Mouse (Mus musculus) heart, postnatal 0 days (tissue): ENCODE measurements around the gene Tmem176b. TPM values are rescaled to one million over a fixed set of nuclear protein-coding genes. Genes with fewer than 3 reads are reported as not detected.

Experiments
- ATAC-seq: fragments of 200-750 bp; cut with Nextera tagmentation; 2 replicates; pipeline ENCODE4 v1.8.0; 2017; ENCODE audit warnings: low read depth, moderate number of reproducible peaks, moderate library complexity; ENCODE audit not compliant: insufficient read depth
- DNase-seq: peaks from one replicate; pipeline ENCODE4 v3.0.0-alpha.2; 2016; ENCODE audit warnings: low spot score
- H3K27ac ChIP-seq: fragments of 300-500 bp; sonication (generic); 2 replicates; pipeline ENCODE4 v1.5.1; 2014; ENCODE audit warnings: low read depth, mild to moderate bottlenecking
- H3K27me3 ChIP-seq: fragments of 300-500 bp; sonication (generic); 2 replicates; pipeline ENCODE4 v1.6.1; 2014; ENCODE audit warnings: low read length, mixed read lengths; ENCODE audit not compliant: control insufficient read depth, insufficient read depth
- H3K36me3 ChIP-seq: fragments of 300-500 bp; sonication (generic); replicated peaks from 2 replicates; pipeline ENCODE4 v1.6.1; 2014; ENCODE audit warnings: low read length, mixed read lengths; ENCODE audit not compliant: control insufficient read depth, insufficient read depth
- H3K4me1 ChIP-seq: fragments of 300-500 bp; sonication (generic); 2 replicates; pipeline ENCODE4 v1.6.1; 2014; ENCODE audit warnings: antibody characterized with exemption; ENCODE audit not compliant: control insufficient read depth, insufficient read depth
- H3K4me2 ChIP-seq: fragments of 300-500 bp; sonication (generic); 2 replicates; pipeline ENCODE4 v1.6.1; 2014; ENCODE audit warnings: low read depth, mild to moderate bottlenecking, low read length, moderate library complexity
- H3K4me3 ChIP-seq: fragments of 300-500 bp; sonication (generic); 2 replicates; pipeline ENCODE4 v1.5.1; 2014; ENCODE audit warnings: low read depth, low read length
- H3K9ac ChIP-seq: fragments of 300-500 bp; sonication (generic); replicated peaks from 2 replicates; pipeline ENCODE4 v1.6.1; 2014; ENCODE audit warnings: low read depth, low read length, mixed read lengths
- H3K9me3 ChIP-seq: fragments of 300-500 bp; sonication (generic); replicated peaks from 2 replicates; pipeline ENCODE4 v1.6.1; 2016; ENCODE audit warnings: low read length; ENCODE audit not compliant: control insufficient read depth
- CTCF ChIP-seq: IDR thresholded peaks from 2 replicates; pipeline ENCODE4 v1.5.1; 2016; ENCODE audit warnings: antibody characterized with exemption, control low read depth, low read depth
- EP300 ChIP-seq: IDR thresholded peaks from 2 replicates; pipeline ENCODE4 v1.6.1; 2016; ENCODE audit warnings: antibody characterized with exemption, low read depth
- WGBS: fragments of 180-500 bp; shearing (Covaris S2); extraction: QIAGEN DNeasy Blood & Tissue Kit; methylation state at CpG from one replicate; pipeline ENCODE4 v1.1.7; 2014; 5-methylcytosine and 5-hydroxymethylcytosine counted together
- polyA plus RNA-seq: library from polyadenylated mRNA; unstranded; fragments of >200 nt; fragmentation: Nextera tagmentation; extraction: Ambion mirVana; gene quantifications from 2 replicates; pipeline ENCODE4 v1.2.1, GENCODE M21; 2015
- total RNA-seq: library from RNA; depleted of rRNA; stranded (reverse); fragments of >200 nt; gene quantifications from 2 replicates; pipeline ENCODE4 v1.2.3, GENCODE M21; 2014; ENCODE audit warnings: low replicate concordance

Tmem176b gene
- total and polyA plus RNA-seq, 2 experiments from 2014 or later, result 93.9 to 168 TPM

DNA sequence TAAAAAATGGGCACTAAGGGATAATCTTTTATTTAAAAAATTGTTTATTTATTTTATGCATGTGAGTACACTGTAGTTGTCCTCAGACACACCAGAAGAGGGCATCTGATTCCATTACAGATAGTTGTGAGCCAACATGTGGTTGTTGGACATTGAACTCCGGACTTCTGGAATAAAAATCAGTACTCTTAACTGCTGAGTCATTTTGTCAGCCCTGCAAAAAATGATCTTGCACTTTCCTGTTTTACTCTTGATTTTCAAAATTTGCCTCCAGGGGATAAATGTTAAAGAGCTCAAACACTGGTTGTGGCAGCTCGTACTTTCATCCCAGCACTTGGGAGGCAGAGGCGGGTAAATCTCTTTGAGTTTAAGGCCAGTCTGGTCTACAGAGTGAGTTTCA, 34.5 kb downstream of the Tmem176b start:
- Histone ChIP-seq H3K9ac (no peak overlapping the region), H3K9me3 (peaks cover 4% of the 10 kb centered on the region; the same call in 1 of the 2 replicates), H3K27ac (no peak overlapping the region), H3K36me3 (no peaks in the 10 kb centered on the region), H3K4me3 (no peak overlapping the region), H3K27me3 (no peaks in the 10 kb centered on the region), H3K4me2 (no peak overlapping the region), H3K4me1 (no peaks in the 10 kb centered on the region)
- 91% methylated on average over 3 of the region's 3 CpGs for WGBS
- ATAC-seq (no peak), DNase-seq (no peak)
- TF ChIP-seq EP300 (no peak), CTCF (no peak)

DNA sequence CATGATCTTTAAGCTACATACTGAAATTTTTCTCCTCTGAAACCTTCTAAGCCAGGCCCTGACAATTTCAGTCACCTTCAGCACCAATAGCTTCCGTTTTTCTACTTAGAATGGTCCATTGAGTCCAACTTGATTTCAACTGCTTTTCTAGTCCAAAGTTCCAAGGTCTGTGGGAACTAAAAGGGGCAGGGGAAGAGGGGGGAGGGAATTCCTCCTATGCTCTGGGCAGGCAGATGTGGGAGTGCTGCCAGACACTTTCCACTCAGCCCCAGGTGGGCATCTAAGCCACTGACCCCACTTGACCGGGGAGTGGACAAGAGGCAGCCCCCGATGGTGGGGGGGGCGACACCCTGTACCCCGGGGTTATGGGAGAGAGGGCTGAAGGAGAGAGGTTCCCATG, 37.0 kb downstream of the Tmem176b start:
- Histone ChIP-seq H3K9ac (no peak overlapping the region), H3K4me3 (no peak overlapping the region), H3K4me1 (no peaks in the 10 kb centered on the region), H3K9me3 (peaks cover 4% of the 10 kb centered on the region; the same call in 1 of the 2 replicates), H3K27me3 (no peaks in the 10 kb centered on the region), H3K4me2 (no peak overlapping the region), H3K27ac (no peak overlapping the region), H3K36me3 (no peaks in the 10 kb centered on the region)
- WGBS, result 81% methylated on average over 5 of the region's 5 CpGs
- DNase-seq, result no peak
- ATAC-seq, result no peak
- TF ChIP-seq EP300 (no peak), CTCF (no peak)

DNA sequence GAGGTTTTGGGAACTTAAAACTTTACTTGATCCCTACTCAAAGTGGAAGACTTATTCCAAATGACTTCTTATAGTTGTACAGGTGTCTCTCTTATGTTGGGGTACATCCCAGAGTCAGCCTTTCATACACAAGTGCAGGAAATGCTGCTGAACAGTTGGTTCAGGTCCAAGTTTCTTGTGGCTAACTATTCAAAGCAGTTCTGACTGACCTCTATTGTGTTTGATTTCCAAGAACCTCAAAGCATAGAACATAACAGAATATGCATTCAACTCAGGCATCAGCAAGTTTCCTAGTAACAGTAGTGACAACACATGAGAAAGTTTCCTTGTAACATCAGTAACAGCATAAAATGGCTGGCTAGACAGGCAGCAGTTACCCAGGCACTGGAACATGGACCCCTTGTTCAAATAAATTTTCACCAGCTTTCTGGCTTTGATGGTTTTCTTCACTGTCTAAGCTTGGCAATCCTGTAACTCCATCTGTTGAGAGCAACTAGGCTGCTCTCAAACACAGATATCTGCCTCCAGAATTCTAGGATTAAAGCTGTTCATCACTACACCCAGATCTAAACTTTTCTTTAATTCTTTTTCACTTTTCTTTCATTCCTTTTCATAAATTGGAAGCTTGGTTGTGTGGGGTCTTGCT, 37.8 kb downstream of the Tmem176b start:
- Histone ChIP-seq H3K4me1 (no peaks in the 10 kb centered on the region), H3K4me2 (no peak overlapping the region), H3K9me3 (peaks cover 4% of the 10 kb centered on the region; the same call in 1 of the 2 replicates), H3K4me3 (no peak overlapping the region), H3K27ac (no peak overlapping the region), H3K36me3 (no peaks in the 10 kb centered on the region), H3K9ac (no peak overlapping the region), H3K27me3 (no peaks in the 10 kb centered on the region)
- no peak for DNase-seq
- no peak for TF ChIP-seq CTCF
- TF ChIP-seq EP300, result no peak
- no peak for ATAC-seq

DNA sequence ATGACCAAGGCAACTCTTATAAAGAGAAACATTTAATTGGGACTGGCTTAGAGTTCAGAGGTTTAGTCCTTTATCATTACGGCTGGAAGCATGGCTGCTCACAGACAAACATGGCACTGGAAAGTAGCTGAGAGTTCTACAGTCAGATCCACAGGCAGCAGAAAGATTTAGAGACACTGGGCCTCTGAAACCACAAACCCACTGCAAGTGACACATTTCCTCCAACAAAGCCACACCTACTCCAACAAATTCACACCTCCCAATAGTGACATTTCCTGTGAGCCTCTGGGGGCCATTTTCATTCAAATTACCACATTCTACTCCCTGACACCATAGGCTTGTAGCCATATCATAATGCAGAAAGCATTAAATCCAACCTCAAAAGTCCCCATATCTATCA, 39.4 kb downstream of the Tmem176b start:
- H3K4me3 ChIP-seq, result no peak overlapping the region
- ATAC-seq, result no peak
- 82% methylated on average over 1 of the region's 1 CpGs for WGBS

DNA sequence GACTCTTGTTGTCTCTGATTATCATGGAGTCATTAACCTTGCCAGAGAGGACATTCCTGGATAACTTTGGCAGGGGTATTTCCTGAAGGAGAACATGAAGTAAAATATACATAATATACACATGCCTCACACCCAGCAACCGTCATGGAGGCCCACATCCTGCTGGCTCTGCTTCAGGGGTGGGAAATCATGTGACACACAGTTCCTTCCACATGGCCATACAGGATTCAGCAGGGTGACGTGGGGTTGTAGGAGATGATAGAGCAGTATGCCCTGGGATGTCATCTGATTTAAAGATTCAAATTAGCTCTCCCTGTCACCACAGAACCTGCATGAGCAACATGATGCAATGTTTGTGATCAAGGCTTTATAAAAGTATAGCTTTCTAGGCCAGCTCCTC, 53.4 kb downstream of the Tmem176b start:
- no peak overlapping the region for H3K4me2 ChIP-seq
- no peaks in the 10 kb centered on the region for H3K36me3 ChIP-seq
- H3K4me1 ChIP-seq, result no peaks in the 10 kb centered on the region; the same call in 1 of the 2 replicates
- H3K9ac ChIP-seq, result no peak overlapping the region
- DNase-seq (no peak), ATAC-seq (no peak)
- 60% methylated on average over 2 of the region's 2 CpGs for WGBS
- no peaks in the 10 kb centered on the region for H3K9me3 ChIP-seq
- H3K4me3 ChIP-seq, result no peak overlapping the region
- TF ChIP-seq CTCF, result no peak
- no peak for TF ChIP-seq EP300
- H3K27ac ChIP-seq, result no peak overlapping the region
- H3K27me3 ChIP-seq, result no peaks in the 10 kb centered on the region

More for the DNA sequence above, 39.4 kb downstream of the Tmem176b start:
- no peak overlapping the region for H3K9ac ChIP-seq
- H3K9me3 ChIP-seq, result peaks cover 4% of the 10 kb centered on the region; the same call in 1 of the 2 replicates
- DNase-seq, result no peak
- no peaks in the 10 kb centered on the region for H3K27me3 ChIP-seq
- H3K4me2 ChIP-seq, result no peak overlapping the region
- no peak overlapping the region for H3K27ac ChIP-seq
- no peaks in the 10 kb centered on the region for H3K4me1 ChIP-seq
- no peaks in the 10 kb centered on the region for H3K36me3 ChIP-seq
- TF ChIP-seq EP300 (no peak), CTCF (no peak)

DNA sequence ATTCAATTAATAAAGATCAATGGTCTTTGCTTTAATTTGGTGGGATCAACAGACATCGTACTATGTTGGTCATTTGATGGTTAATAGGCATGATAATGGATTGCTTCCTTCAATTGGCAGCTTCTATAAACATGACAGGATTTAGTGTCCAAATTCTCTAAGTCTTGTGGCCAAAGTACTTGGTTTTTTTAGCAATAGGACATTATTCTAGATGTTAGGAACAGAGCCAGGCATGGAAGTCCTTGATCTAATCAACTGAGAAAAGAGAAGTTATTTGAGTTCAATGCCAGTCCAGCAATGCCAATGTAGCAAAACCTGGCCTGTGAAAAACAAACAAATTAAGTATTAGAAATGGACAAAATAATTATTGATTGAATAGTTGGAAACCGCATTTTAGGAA, 55.7 kb downstream of the Tmem176b start:
- Histone ChIP-seq H3K9me3 (no peaks in the 10 kb centered on the region), H3K9ac (no peak overlapping the region), H3K4me2 (no peak overlapping the region), H3K4me1 (no peaks in the 10 kb centered on the region; the same call in 1 of the 2 replicates), H3K4me3 (no peak overlapping the region), H3K27ac (no peak overlapping the region; the same call in 1 of the 2 replicates), H3K36me3 (no peaks in the 10 kb centered on the region), H3K27me3 (no peaks in the 10 kb centered on the region)
- no peak for DNase-seq
- 64% methylated on average over 2 of the region's 2 CpGs for WGBS
- no peak for ATAC-seq
- no peak for TF ChIP-seq CTCF
- TF ChIP-seq EP300, result no peak
